Mouse (Mus musculus): ENCODE measurements around the gene Jsrp1. TPM values are rescaled to one million over a fixed set of nuclear protein-coding genes. Genes with fewer than 3 reads are reported as not detected.
A peak's percentile ranks its signal among the peaks of the same experiment; 100 is the strongest.
"Not testable (repeated sequence)": the region's sequence is repeated elsewhere in the genome, so short reads cannot be mapped to it uniquely, and the experiment has no call there.

Jsrp1 gene
- total RNA-seq, 2 experiments from 2014 or later, result 5.5 to 5.6 TPM

DNA sequence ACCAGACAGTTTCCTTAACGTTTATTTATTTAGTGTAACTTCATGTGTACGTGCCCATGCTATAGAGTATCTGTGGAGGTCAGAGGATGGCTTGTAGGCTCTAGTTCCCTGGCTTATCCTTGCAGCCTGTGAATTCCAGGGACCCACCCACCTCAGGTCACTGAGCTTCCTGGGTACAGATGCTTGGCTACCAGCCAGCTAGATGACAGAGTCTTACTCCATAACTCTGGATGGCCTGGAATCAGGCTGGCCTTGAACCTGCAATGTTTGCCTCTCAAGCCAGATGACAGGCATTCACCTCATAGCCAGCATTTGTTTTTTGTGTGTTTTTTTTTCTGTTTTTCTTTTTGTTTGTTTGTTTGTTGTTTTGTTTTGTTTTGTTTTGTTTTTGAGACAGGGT is 3.9 kb upstream of the Jsrp1 start:
- intact Hi-C loops (cut with DNase I), result no loop called here
- DNase-seq (ENCODE audit: low spot score in 2 of 2), result no peak

DNA sequence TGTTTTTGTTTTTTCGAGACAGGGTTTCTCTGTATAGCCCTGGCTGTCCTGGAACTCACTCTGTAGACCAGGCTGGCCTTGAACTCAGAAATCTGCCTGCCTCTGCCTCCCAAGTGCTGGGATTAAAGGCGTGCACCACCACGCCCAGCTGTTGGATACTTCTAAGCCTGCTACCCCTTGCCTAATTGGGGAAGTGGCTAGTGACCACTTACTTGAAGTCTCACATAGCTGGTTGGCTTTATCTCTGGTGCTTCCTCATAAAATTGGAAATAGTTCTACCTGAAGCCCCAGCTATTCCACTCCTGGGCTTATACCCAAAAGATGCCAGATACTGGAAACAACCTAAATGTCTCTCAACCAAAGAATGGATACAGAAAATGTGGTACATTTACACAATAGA is 3.0 kb upstream of the Jsrp1 start:
- intact Hi-C loops (cut with DNase I); DNase-seq (ENCODE audit: low spot score in 2 of 2): not testable (repeated sequence)

DNA sequence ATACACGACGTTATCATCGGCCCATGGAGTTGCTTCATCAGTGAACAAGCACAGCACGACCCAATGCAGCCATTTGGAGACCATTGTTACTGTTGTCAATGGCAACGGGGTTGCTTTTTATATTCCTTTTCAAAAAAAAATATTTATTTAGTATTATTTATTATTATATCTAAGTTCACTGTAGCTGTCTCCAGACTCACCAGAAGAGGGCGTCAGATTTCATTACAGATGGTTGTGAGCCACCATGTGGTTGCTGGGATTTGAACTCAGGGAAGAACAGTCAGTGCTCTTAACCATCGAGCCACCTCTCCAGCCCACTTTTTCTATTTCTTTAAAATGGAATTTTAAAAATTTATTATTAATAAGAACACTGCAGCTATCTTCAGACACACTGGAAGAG is 1.5 kb upstream of the Jsrp1 start:
- no peak for DNase-seq (ENCODE audit: low spot score in 2 of 2)
- intact Hi-C loops (cut with DNase I), result no loop called here

DNA sequence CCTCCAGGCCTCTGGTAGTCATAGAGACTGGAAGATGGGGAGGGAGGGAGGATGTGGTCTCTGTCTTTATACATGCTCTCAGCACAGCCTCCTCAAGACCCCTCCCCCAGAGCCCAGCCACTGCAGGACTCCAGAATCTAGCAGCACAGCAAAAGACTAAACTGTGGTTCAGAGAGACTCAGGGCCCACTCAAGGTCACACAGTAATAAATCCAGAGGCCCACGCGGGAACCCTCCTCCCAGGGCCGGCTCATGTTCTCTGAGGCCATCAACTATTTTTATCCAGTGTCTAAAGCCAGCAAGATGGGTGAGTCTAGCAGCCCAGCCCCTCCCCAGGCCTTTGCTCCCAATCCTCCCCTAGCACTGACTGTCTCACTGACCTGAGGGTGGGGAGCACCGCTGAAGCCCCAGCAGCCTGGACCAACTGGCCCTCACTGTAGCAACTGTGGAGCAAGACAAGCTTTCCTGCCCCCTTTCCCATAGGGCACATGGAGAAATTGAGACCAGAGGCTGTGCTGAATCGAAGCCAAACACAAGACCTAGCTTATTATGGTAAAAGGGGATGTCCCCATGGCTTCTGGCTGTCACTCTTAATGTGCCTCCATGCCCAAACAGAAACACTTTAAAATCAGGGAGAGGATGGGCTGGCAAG is 782 bp downstream of the Jsrp1 start:
- intact Hi-C loops (cut with DNase I), result no loop called here
- no peak for DNase-seq (ENCODE audit: low spot score in 2 of 2)

GRCm38 (mm10) chr10:80810084-80810483 is 3.2 kb downstream of the Jsrp1 start:
- no peak for DNase-seq (ENCODE audit: low spot score in 2 of 2)
- intact Hi-C loops (cut with DNase I), result no loop called here

GRCm38 (mm10) chr10:80808985-80809632 is 4.2 kb downstream of the Jsrp1 start:
- intact Hi-C loops (cut with DNase I), result loop anchor here (5.0 kb wide), 1 partner anchor 52 kb away; the partner anchor contains the start of gene Dot1l
- peak in 1 of 2 experiments; percentile 55 for DNase-seq (ENCODE audit: low spot score in 2 of 2)

DNA sequence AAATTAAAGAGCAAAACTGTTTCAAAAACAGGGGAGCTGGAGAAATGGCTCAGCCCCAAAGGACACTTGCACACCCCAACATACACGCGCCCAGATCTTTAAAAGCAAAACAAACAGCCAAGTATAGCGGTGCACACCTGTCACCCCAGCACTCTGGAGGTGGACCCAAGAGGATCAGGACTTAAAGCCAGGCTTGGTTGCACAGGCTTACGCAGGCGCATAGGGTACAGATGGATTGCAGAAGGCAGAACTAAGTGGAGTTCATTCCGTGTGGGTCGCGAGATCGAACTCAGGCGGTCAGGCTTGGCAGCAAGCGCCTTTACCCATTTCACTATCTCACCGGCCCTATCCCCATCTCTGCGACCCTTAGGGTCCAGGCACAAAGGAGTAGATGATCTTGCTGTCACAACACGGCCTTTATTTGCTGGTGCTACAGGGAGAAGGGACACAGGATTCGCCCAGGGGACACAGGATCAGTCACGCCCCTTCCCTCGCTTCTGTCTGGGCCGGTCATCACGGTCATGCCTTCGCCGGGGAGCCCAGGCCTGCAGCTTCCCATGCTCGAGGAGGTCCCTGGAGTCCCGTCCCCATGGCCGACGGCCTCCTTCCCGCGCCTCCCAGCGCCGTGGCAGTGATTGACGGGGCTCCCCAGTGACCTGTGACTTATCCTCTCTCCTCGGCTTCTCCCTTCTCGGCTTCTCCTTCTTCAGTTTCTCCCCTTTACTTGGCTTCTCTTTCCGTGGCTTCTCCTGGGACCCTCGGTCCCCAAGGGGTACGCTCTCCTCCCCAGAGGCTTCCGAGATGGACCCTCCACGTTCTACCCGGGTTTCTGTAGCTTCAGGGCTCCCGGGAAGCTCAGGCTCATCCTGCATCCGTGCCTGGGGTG is 5.0 kb downstream of the Jsrp1 start:
- intact Hi-C loops (cut with DNase I), result loop anchor here (5.0 kb wide), 1 partner anchor 51 kb away; the partner anchor contains the start of gene Dot1l
- peak in 1 of 2 experiments; percentile 47 for DNase-seq (ENCODE audit: low spot score in 2 of 2)

- peak; percentile 91 to 93 for DNase-seq (ENCODE audit: low spot score in 2 of 2)
- intact Hi-C loops (cut with DNase I), result loop anchor here (5.0 kb wide), 1 partner anchor 50 kb away; the partner anchor contains the start of gene Dot1l
Observed at GRCm38 (mm10) chr10:80807057-80807627, 6.2 kb downstream of the Jsrp1 start.

DNA sequence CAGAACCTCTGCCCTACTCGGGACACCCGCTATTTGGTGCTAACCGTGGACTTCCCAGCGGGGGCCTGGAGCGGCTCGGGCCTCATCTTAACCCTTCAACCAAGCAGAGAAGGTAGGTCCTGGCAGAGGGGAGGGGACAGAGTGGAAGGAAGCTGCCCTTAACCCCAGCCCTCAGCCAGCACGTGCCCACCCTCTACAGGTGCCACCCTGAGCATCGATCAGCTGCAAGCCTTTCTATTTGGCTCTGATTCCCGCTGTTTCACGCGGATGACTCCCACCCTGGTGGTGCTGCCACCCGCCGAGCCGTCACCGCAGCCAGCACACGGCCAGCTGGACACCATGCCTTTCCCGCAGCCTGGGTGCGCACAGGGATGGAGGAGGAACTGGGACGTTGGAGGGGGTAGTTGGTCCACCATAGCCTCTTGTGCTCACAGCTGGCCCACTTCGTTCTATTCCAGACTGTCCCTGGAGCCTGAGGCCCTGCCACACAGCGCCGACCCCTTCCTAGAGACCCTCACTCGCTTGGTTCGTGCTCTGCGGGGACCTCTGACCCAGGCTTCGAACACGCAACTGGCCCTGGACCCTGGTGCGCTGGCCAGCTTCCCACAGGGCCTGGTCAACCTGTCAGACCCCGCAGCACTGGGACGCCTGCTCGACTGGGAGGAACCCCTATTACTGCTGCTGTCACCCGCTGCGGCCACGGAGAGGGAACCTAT is 6.8 kb downstream of the Jsrp1 start:
- peak in 1 of 2 experiments; percentile 33 for DNase-seq (ENCODE audit: low spot score in 2 of 2)
- intact Hi-C loops (cut with DNase I), result loop anchor here (5.0 kb wide), 1 partner anchor 49 kb away; the partner anchor contains the start of gene Dot1l

GRCm38 (mm10) chr10:80805925-80806324 is 7.4 kb downstream of the Jsrp1 start:
- intact Hi-C loops (cut with DNase I), result loop anchor here (5.0 kb wide), 1 partner anchor 49 kb away; the partner anchor contains the start of gene Dot1l
- DNase-seq (ENCODE audit: low spot score in 2 of 2), result peak; percentile 69 to 73

DNA sequence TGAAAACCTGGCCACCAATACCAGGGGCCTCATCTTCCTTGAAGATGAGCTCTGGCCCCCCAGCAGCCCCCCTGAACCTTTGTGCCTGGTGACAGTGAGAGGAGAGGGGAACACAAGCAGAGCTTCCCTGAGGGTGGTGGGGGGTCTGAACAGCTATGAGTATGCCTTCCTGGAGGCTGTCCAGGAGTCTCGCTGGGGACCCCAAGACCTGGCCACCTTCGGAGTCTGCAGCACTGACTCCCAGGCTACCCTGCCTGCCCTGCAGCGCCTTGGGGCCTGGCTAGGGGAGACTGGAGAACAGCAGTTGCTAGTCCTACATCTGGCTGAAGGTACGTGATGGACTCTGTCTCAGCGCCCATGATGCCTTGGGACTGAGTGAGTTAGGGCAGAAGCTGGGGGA is 8.0 kb downstream of the Jsrp1 start:
- intact Hi-C loops (cut with DNase I), result loop anchor here (5.0 kb wide), 1 partner anchor 48 kb away; the partner anchor contains the start of gene Dot1l
- DNase-seq (ENCODE audit: low spot score in 2 of 2), result no peak

DNA sequence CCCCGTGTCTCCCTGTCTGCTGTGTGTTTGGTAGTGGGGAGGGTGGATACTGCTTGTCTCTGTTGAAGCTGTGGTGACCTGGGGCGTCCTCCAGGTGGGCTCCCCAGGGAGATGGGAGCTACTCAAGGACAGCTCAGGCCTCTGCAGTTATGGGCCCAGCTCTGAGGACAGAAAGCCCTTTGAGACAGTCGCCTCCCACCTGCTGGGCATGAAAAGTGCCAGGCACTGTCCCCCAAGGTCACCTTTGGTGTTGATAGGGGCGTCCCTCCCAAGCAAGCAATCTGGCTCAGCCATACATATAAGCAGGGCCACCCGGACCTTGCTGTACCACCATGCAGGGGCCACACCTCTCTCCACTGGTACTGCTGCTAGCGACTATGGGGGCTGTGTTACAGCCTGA is 8.4 kb downstream of the Jsrp1 start, which contains the start of gene Amh:
Amh (plus strand) TSS at position 328 of the 400 bp plus-strand sequence.
- peak in 1 of 2 experiments; percentile 3 for DNase-seq (ENCODE audit: low spot score in 2 of 2)
- intact Hi-C loops (cut with DNase I), result loop anchor here (5.0 kb wide), 1 partner anchor 48 kb away; the partner anchor contains the start of gene Dot1l

GRCm38 (mm10) chr10:80804340-80804739 is 9.0 kb downstream of the Jsrp1 start:
- intact Hi-C loops (cut with DNase I), result no loop called here
- no peak for DNase-seq (ENCODE audit: low spot score in 2 of 2)

- DNase-seq (ENCODE audit: low spot score in 2 of 2), result no peak
- intact Hi-C loops (cut with DNase I), result no loop called here
Observed at GRCm38 (mm10) chr10:80802996-80803395, 10.3 kb downstream of the Jsrp1 start.

DNA sequence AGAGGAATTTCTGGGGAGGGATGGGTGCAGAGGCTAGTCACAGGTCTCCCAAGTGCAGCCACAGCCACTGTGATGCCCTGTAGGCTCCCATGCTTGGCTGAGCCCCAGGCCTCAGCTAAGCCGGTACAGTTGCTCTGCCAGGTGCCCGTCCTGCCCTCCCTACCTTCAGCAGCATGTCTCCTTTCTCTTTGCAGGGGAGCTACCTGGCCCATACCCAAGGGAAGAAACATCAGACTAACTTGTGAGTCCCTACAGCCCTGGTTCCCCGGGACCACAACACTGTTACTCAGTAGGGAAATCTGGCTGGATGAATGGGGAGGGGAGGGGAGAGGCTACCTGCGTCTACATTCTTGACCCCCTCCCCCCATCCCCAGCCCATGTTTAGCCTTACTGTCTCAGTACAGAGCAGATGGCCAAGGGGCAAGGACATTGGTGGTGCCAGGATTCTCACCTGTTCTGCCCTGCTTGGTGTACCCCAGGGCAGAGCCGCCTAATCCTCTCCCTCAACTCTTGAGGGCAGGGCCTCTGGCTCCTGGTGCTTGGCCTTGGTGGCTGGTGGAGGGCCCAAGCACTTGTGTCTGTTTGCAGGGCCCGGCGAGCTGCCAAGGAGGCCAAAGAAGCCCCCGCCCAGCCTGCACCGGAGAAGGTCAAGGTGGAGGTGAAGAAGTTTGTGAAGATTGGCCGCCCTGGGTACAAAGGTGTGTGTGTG is 10.9 kb downstream of the Jsrp1 start:
- DNase-seq (ENCODE audit: low spot score in 2 of 2), result no peak
- intact Hi-C loops (cut with DNase I), result no loop called here

DNA sequence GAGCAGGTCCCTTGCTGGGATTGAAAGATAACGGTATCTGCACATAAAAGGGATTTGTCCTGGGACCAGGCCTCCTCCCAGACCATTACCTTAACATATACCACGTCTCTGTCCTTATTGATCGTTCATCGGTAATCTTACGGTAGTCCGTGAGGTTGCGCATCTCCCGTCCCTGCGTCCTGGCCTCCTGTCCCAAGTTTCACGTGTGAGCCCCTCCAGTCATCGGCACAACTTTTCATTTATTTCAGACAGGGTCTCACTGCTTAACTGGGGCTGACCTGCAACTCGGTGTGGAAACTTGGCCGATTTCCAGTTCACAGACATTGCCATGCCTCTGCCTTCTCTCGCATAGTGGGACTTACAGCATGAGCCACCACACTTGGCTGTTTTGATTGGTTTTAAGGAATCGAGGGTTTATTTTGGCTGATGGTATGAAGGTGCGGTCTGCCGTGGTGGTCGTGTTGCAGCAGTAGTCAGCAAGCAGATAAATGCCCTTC is 14.2 kb downstream of the Jsrp1 start:
- intact Hi-C loops (cut with DNase I), result no loop called here

GRCm38 (mm10) chr10:80798150-80799006 is 14.9 kb downstream of the Jsrp1 start, which contains the start of the genes Sf3a2 and Plekhj1:
Sf3a2 (plus strand) TSS chr10:80798198.
Plekhj1 (minus strand) TSS chr10:80798626.
- peak; percentile 98 for DNase-seq (ENCODE audit: low spot score in 2 of 2)
- intact Hi-C loops (cut with DNase I), result no loop called here

More for the DNA sequence above, 14.2 kb downstream of the Jsrp1 start:
- DNase-seq (ENCODE audit: low spot score in 2 of 2), result no peak
